Mouse (Mus musculus): ENCODE data around the gene Arhgap20.

DNA sequence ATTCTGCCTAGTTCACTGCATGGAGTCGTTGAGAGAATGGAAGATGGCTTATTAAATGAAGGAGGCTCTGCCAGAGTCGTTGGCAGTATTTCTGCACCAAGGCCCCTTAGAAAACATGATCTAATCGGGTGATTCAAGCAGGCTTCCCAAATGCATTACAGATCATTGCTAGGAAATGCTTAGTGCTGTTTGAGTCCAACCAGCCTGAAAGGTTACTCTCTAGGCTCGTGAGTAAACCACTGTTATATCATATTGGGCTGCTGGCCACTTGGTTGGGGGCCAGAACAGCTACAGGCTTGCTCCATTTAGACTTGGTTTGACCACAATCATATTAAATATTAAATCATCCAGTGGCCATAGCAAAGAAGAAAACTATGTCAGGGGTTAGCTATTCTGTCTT lies 118.2 kb downstream of the Arhgap20 start:
- TF ChIP-seq CTCF (IDR thresholded peaks at IDR 0.05; ENCODE audit: low read depth): no peak
- no peak for TF ChIP-seq EP300 (IDR thresholded peaks at IDR 0.05; ENCODE audit: low read depth)
